Mouse (Mus musculus) Muller cell, postnatal 12 days (primary cell): Measurements from ENCODE around the gene Aloxe3.

ENCODE experiments used
- DNase-seq: peaks from one replicate; pipeline ENCODE4 v3.0.0-alpha.2; 2015; ENCODE audit errors: inconsistent ontology term

Aloxe3 gene

DNA sequence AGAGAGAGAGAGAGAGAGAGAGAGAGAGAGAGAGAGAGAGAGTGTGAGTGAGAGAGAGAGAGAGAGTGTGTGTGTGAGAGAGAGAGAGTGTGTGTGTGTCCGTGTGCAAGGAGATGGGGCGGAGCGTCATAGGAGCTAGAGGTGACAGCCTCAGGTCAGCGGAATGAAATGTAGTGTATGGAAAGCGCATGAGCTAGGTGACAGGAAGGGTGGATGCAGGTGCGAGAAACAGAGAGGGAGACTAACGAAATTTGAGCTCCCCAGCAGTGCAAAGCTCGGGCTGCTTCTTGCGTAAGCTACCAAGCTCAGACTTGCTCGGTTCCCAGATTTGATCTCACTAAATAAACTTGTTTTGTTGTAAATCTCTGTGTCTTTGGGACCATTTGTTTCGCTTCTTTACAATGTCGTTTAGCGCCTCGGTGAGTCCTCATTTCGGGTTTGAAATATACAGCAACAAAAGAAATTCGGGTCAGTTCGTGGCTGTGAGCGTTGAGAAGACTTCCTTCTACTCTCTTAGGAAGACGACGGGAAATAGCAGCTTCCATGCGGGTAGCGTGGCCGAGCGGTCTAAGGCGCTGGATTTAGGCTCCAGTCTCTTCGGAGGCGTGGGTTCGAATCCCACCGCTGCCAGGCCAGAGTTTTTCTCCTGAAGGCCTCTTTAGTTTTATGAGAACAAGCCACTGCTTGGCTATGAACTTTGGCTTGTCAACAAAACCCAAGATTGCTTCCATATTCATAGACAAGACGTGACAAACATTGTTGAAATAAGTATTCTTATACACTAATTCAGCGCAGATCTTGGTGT, 1.8 kb upstream of the Aloxe3 start:
- peak; percentile 96 for DNase-seq

DNA sequence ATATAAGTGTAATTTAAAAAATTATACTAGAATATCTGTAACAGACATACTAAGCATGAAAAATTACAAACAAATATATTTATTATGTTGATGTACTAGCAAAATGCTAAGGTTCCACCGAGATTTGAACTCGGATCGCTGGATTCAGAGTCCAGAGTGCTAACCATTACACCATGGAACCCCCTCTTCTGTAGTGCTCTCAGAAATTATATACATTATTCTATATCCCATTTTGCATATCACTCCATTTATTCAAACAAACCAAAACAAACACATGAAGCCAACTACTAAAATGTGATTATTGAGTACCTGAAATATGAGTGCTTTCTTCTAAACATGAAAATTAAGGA, 1.2 kb upstream of the Aloxe3 start:
- no peak for DNase-seq

GRCm38 (mm10) chr11:69125041-69125851, 450 bp upstream of the Aloxe3 start:
- DNase-seq, result peak; percentile 89

DNA sequence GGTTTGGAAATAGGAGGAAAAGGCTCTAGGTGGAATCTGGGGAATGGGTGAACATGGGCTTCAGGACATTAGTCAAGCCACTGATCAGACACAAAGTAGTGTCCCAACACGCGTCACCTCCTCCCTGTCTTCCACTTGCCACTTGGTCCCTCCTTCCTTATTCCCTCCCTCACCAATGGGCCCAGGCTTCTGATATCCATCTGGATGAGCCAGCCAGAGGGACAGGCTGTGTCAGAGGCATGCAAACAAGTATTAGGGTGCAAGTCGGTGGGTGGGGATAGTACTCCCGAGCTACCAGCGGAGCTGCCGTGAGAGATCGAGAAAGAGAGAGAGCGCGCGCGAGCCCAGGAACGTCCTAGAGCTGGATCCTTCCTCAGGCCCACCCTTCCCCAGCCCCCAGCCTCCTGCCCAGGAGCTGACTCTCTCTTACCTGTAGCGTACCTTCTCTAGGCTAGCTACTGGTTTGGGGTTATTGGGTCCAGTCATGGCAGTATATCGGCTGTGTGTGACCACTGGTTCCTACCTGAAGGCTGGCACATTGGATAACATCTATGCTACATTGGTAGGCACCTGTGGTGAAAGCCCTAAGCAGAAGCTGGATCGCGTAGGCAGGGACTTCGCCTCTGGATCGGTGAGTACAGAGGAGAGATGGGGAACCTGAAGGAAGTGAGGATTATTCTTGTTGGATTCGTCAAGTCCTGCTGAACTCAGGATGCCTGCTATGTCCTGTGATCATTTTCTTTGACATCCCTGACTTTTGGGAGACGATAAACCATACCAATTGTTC, 416 bp downstream of the Aloxe3 start:
- peak; percentile 65 for DNase-seq

DNA sequence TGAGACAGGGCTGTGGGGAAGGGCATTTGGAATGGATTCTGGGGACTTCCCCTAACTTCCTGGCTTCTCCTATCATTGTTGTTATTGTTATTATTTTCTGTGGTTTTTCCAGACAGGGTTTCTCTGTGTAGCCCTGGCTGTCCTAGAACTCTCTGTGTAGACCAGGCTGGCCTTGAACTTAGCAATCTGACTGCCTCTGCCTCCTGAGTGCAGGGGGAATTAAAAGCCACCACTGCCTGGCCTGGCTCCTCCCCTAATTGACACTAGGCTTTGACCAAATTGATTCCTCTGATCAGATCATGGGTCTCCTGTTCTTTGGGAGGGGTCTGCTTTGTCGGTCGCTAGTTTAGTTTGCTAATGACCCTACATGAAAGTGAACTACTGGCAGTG, 1.0 kb downstream of the Aloxe3 start:
- DNase-seq, result no peak

DNA sequence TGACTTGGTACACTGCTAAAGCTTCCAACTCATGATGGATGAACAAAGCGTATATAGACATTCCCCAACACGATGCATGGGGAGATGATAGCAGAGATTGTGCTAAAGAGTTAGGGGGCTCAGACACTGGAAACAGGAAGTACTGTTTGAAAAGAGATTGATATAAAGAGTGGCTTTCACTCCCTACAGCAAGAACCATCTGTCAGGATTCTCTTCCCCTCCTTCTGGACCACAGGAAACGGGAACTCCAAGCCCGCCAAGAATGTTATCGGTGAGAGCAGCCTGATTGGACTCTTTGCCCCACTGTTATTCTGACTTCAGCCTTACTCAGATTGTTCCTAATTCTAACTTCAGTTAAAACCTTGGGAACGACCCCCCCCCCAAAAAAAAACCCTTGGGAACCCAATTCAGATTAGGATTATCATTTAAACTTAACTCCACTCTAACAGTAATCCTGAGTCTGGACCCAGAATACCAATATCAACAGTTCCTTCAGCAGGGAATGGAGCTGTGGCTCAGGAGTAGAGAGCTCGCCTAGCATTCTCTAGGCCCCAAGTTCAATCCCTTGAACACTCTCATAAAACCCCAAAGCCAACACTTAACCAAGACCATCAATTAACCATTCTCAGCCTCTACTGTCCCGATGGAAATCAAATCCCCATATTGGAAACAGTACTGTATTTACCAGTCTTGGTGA, 2.9 kb downstream of the Aloxe3 start:
- no peak for DNase-seq

- DNase-seq, result no peak
Measured at GRCm38 (mm10) chr11:69133566-69133922, 7.8 kb downstream of the Aloxe3 start.

- peak; percentile 44 for DNase-seq
Measured at GRCm38 (mm10) chr11:69133923-69134621, 8.4 kb downstream of the Aloxe3 start.

DNA sequence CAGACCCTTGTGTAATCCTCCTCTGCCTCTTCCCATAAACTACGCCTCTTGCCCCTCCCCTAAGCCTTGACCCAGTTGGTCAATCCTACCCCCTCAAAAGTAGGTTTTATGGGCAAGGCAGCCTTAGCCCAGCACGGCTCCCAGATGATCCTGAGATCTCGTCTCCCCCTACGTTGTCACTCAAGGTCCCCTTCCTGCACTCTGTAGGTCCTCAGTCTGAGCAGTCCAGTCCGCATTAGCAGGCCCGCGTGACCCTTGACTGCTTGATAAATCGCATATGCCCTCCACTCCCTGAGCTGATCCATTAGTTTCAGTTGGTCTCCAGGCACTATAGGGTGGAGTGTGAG, 8.9 kb downstream of the Aloxe3 start:
- DNase-seq, result no peak

DNA sequence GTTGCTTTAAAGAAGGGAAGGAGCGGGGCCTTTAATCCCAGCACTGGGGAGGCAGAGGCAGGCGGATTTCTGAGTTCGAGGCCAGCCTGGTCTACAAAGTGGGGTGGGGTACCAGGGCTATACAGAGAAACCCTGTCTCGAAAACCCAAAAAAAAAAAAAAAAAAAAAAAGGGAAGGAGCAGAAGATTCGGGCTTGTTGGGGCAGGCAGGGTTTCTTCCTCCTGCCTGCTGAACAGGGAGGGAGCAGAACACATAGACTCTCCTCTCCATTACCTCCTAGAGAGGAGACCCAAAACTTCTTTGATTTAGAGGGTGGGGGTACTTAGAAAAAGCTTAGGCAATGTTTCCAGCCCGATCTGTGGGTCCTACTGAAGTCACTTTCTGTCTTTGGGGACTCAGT, 9.7 kb downstream of the Aloxe3 start:
- no peak for DNase-seq

DNA sequence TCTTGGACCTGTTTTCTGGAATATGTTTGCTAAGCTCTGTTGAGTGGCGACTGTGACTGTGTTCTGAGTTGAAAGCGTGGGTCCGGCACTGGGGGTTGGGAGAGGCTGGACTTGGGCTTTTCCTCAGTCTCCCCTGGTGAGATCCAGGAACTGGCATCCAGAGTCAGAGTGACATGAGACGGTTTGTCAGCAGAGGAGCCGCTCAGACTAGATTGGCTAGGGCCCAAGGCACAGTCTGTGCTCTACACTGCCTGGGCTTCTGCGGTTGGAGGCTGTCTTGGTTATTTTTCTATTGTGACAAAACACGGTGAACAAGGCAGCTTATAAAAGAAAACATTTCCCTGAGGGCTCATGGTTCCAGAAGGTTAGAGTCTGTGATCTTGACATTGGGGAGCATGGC, 21.9 kb downstream of the Aloxe3 start:
- DNase-seq, result peak; percentile 38

DNA sequence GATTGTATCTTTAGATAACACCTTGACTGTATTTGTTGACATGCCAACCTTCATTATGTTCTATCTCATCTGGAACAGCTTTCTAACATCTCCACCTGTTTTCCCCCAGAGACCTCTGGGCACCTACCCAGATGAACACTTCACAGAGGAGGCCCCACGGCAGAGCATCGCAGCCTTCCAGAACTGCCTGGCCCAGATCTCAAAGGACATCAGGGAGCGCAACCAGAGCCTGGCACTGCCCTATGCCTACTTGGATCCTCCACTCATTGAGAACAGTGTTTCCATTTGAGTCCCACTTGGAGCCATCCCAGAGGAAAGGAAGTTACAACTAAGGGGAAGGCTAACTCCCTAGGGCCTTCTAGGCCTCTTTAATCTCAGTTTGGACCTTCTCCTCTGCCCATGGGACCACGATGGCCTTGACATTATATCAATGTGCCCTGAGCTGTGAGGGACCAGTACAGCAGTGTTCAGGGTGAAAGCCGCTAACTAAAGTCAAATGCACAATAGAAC, 22.8 kb downstream of the Aloxe3 start:
- no peak for DNase-seq

GRCm38 (mm10) chr11:69149728-69150127, 24.0 kb downstream of the Aloxe3 start:
- DNase-seq, result no peak

GRCm38 (mm10) chr11:69150444-69150843, 24.7 kb downstream of the Aloxe3 start:
- DNase-seq, result peak; percentile 53

- DNase-seq, result no peak
Measured at GRCm38 (mm10) chr11:69151004-69151403, 25.3 kb downstream of the Aloxe3 start.

DNA sequence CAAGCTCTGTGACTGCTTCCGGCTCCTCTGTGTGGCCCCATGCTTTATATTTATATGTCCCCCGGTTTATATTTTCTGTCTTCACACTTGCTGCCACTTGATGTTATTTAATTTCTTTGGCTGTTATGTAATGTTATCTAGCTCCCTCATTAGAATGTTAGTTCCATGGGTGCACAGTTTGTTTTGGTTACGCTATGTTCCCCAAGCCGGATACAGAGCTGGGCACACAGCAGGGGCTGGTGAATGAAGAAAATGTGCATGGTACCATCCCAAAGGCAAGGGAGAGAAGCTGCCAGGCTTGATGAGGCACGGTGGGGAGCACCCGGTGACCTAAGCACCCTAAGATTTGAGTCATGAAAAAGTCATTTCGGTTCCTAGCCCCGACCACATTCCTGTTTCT, 28.1 kb downstream of the Aloxe3 start:
- DNase-seq, result peak; percentile 32

DNA sequence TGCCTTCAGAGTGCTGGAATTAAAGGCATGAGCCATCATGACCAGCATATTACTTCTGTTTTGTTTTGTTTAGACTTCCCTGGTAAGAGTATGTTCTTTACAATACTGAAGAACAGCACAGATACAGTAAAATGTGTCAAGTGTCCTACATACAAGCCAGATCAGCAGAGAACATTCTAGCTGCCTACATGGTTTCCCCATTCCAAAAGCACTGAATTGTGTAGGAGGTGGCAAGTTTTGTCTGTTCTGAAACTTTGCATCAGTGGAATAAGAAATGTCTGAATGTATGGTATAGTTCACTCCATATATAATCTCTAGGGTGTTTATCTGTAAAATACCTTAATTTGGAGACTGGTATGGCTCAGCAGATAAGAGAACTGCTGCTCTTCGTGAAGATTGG, 29.7 kb downstream of the Aloxe3 start:
- DNase-seq, result no peak

- peak; percentile 20 for DNase-seq
Measured at GRCm38 (mm10) chr11:69156800-69157199, 31.1 kb downstream of the Aloxe3 start, which contains the start of gene Alox12b. TSS of gene Alox12b (plus strand) at chr11:69156989.

- DNase-seq, result no peak
Measured at GRCm38 (mm10) chr11:69169313-69169712, 43.6 kb downstream of the Aloxe3 start.

DNA sequence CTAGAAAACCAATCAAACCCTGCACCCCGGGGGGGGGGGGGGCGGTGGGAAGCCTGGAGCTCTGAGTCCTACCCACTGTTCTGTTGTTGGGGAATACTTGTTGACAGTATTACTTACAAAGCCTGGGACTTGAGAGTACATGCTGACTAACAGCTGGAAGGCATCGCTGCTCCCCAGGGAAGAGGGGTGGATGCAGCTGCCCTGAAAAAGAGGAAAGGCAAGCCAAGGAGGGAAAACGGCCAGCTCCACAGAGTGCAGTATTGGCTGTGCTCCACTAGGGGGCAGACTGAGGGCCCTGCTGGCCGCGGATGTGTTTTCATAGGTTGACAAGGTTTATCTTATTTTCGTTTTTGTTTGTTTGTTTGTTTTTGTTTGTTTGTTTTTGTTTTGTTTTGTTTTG, 45.9 kb downstream of the Aloxe3 start:
- DNase-seq, result no peak

GRCm38 (mm10) chr11:69172606-69173005, 46.9 kb downstream of the Aloxe3 start:
- no peak for DNase-seq
